15 mouse cellular contexts compared by ENCODE assay signal in genomic region chr16:13907297-13907696, GRCm38 (mm10).
"Had no signal": no experiment of that assay in that cellular context is flagged by ENCODE, and none has a peak within 500 bp of the region (broad histone marks: within the 10 kb centered on the region; RNA-seq: fewer than 3 reads in every experiment).

No protein-coding gene starts in this region.

- DNase-seq: lung, adult 2 months; lung, postnatal 14 days; lung, postnatal 36 days; right cerebral cortex, postnatal 14 days; thymus, adult 18-20 months; thymus, postnatal 14 days; thymus, postnatal 36 days had no signal

- H3K9me3 ChIP-seq: lung, embryonic 15.5 days; megakaryocyte, embryonic 14.5 days; midbrain, embryonic 13.5 days; midbrain, embryonic 15.5 days; neural tube, embryonic 12.5 days had no signal

- H3K4me2 ChIP-seq: lung, embryonic 15.5 days; midbrain, embryonic 11.5 days; midbrain, embryonic 13.5 days; midbrain, embryonic 15.5 days; neural tube, embryonic 12.5 days had no signal

- H3K4me1 ChIP-seq: lung, embryonic 15.5 days; neural tube, embryonic 12.5 days had no signal

- H3K36me3 ChIP-seq: lung, embryonic 15.5 days; midbrain, embryonic 13.5 days; midbrain, embryonic 15.5 days; neural tube, embryonic 12.5 days had no signal

- ATAC-seq: lung, postnatal 0 days; midbrain, embryonic 13.5 days; midbrain, embryonic 15.5 days had no signal

- H3K27ac ChIP-seq: lung, embryonic 15.5 days; macrophage; midbrain, embryonic 13.5 days; midbrain, embryonic 15.5 days; neural tube, embryonic 12.5 days had no signal

- H3K27me3 ChIP-seq: lung, embryonic 15.5 days; megakaryocyte, embryonic 14.5 days; midbrain, embryonic 13.5 days; midbrain, embryonic 15.5 days; neural tube, embryonic 12.5 days had no signal

- H3K9ac ChIP-seq: lung, embryonic 15.5 days; midbrain, embryonic 13.5 days; midbrain, embryonic 15.5 days; neural tube, embryonic 12.5 days had no signal

- H3K4me3 ChIP-seq: lung, embryonic 15.5 days; megakaryocyte, embryonic 14.5 days; midbrain, embryonic 13.5 days; midbrain, embryonic 15.5 days; neural tube, embryonic 12.5 days had no signal
